Mouse (Mus musculus): ENCODE results near the gene Gm15217. TPM values are rescaled to one million over a fixed set of nuclear protein-coding genes. Genes with fewer than 3 reads are reported as not detected.

The Gm15217 gene
- total RNA-seq, 1 experiment: not detected

- Histone ChIP-seq H3K27ac (ENCODE audit: insufficient read depth, low read depth, low read length, poor library complexity, severe bottlenecking) (peak overlapping the region; percentile 11; the same call in 1 of the 2 replicates), H3K9me3 (ENCODE audit: control insufficient read depth, insufficient read depth, low read depth, low read length) (no peaks in the 10 kb centered on the region), H3K4me3 (ENCODE audit: insufficient read depth in 1 of 2, low read depth in 1 of 2, low read length in 2 of 2, poor library complexity in 1 of 2, severe bottlenecking in 1 of 2) (no peak overlapping the region), H3K4me1 (ENCODE audit: control insufficient read depth in 2 of 2, insufficient read depth in 2 of 2, low read length in 2 of 2, poor library complexity in 1 of 2) (peaks cover 1 to 19% of the 10 kb centered on the region in 2 experiments; a peak in 3 of 4 replicates), H3K9ac (ENCODE audit: insufficient read depth, low read depth, low read length, poor library complexity, severe bottlenecking) (no peak overlapping the region), H3K36me3 (ENCODE audit: control insufficient read depth, insufficient read depth, low read length, poor library complexity, severe bottlenecking) (no peaks in the 10 kb centered on the region)
- in situ Hi-C loops (cut with MboI; ENCODE audit: low sequenced_read_pairs in 2 of 2, unreplicated experiment in 2 of 2): no loop called here
- no peak for TF ChIP-seq HCFC1 (IDR thresholded peaks at IDR 0.05; ENCODE audit: borderline replicate concordance, insufficient read depth, low read length)
- no peak for TF ChIP-seq ZNF384 (IDR thresholded peaks at IDR 0.05; ENCODE audit: low read depth, low read length)
- TF ChIP-seq MAFK (IDR thresholded peaks at IDR 0.05; ENCODE audit: insufficient read depth, low read depth, low read length): no peak
- no peak for TF ChIP-seq ZC3H11A (IDR thresholded peaks at IDR 0.05; ENCODE audit: borderline replicate concordance, low read depth, low read length)
- TF ChIP-seq CHD2 (IDR thresholded peaks at IDR 0.05; ENCODE audit: low read depth, low read length): no peak
- no peak for DNase-seq (ENCODE audit: low read depth, low spot score)
These were observed 33.3 kb downstream of the Gm15217 start for GRCm38 (mm10) chr14:46412497-46413000.

GRCm38 (mm10) chr14:46418371-46419097, 39.3 kb downstream of the Gm15217 start:
- no peaks in the 10 kb centered on the region for H3K36me3 ChIP-seq (ENCODE audit: control insufficient read depth, insufficient read depth, low read length, poor library complexity, severe bottlenecking)
- H3K9me3 ChIP-seq (ENCODE audit: control insufficient read depth, insufficient read depth, low read depth, low read length): no peaks in the 10 kb centered on the region
- no peak for DNase-seq (ENCODE audit: low read depth, low spot score)
- H3K27ac ChIP-seq (ENCODE audit: insufficient read depth, low read depth, low read length, poor library complexity, severe bottlenecking): no peak overlapping the region
- H3K4me1 ChIP-seq (ENCODE audit: control insufficient read depth in 2 of 2, insufficient read depth in 2 of 2, low read length in 2 of 2, poor library complexity in 1 of 2): peaks cover 0 to 3% of the 10 kb centered on the region in 2 experiments; a peak in 1 of 4 replicates
- no peak for TF ChIP-seq CHD2 (IDR thresholded peaks at IDR 0.05; ENCODE audit: low read depth, low read length)
- no peak for TF ChIP-seq MAFK (IDR thresholded peaks at IDR 0.05; ENCODE audit: insufficient read depth, low read depth, low read length)
- no peak for TF ChIP-seq ZC3H11A (IDR thresholded peaks at IDR 0.05; ENCODE audit: borderline replicate concordance, low read depth, low read length)
- TF ChIP-seq HCFC1 (IDR thresholded peaks at IDR 0.05; ENCODE audit: borderline replicate concordance, insufficient read depth, low read length): no peak
- no peak for TF ChIP-seq ZNF384 (IDR thresholded peaks at IDR 0.05; ENCODE audit: low read depth, low read length)
- peak overlapping the region in 1 of 2 experiments; percentile 8; a peak in 1 of 4 replicates for H3K4me3 ChIP-seq (ENCODE audit: insufficient read depth in 1 of 2, low read depth in 1 of 2, low read length in 2 of 2, poor library complexity in 1 of 2, severe bottlenecking in 1 of 2)
- no peak overlapping the region; the same call in 1 of the 2 replicates for H3K9ac ChIP-seq (ENCODE audit: insufficient read depth, low read depth, low read length, poor library complexity, severe bottlenecking)
- in situ Hi-C loops (cut with MboI; ENCODE audit: low sequenced_read_pairs in 2 of 2, unreplicated experiment in 2 of 2): no loop called here

- Histone ChIP-seq H3K9ac (ENCODE audit: insufficient read depth, low read depth, low read length, poor library complexity, severe bottlenecking) (0 out of 2 replicates have a peak overlapping the region, but pooled peaks have one; percentile 17), H3K9me3 (ENCODE audit: control insufficient read depth, insufficient read depth, low read depth, low read length) (no peaks in the 10 kb centered on the region), H3K27ac (ENCODE audit: insufficient read depth, low read depth, low read length, poor library complexity, severe bottlenecking) (no peak overlapping the region; the same call in 1 of the 2 replicates), H3K4me1 (ENCODE audit: control insufficient read depth in 2 of 2, insufficient read depth in 2 of 2, low read length in 2 of 2, poor library complexity in 1 of 2) (peaks cover 0 to 3% of the 10 kb centered on the region in 2 experiments; a peak in 1 of 4 replicates), H3K36me3 (ENCODE audit: control insufficient read depth, insufficient read depth, low read length, poor library complexity, severe bottlenecking) (no peaks in the 10 kb centered on the region), H3K4me3 (ENCODE audit: insufficient read depth in 1 of 2, low read depth in 1 of 2, low read length in 2 of 2, poor library complexity in 1 of 2, severe bottlenecking in 1 of 2) (no peak overlapping the region; a peak in 1 of 4 replicates)
- in situ Hi-C loops (cut with MboI; ENCODE audit: low sequenced_read_pairs in 2 of 2, unreplicated experiment in 2 of 2): no loop called here
- DNase-seq (ENCODE audit: low read depth, low spot score): no peak
- TF ChIP-seq MAFK (IDR thresholded peaks at IDR 0.05; ENCODE audit: insufficient read depth, low read depth, low read length): no peak
- no peak for TF ChIP-seq CHD2 (IDR thresholded peaks at IDR 0.05; ENCODE audit: low read depth, low read length)
- no peak for TF ChIP-seq ZNF384 (IDR thresholded peaks at IDR 0.05; ENCODE audit: low read depth, low read length)
- TF ChIP-seq ZC3H11A (IDR thresholded peaks at IDR 0.05; ENCODE audit: borderline replicate concordance, low read depth, low read length): no peak
- no peak for TF ChIP-seq HCFC1 (IDR thresholded peaks at IDR 0.05; ENCODE audit: borderline replicate concordance, insufficient read depth, low read length)
These were observed 40.1 kb downstream of the Gm15217 start for GRCm38 (mm10) chr14:46419269-46419668.

GRCm38 (mm10) chr14:46421823-46422222, 42.6 kb downstream of the Gm15217 start:
- no peak for TF ChIP-seq CHD2 (IDR thresholded peaks at IDR 0.05; ENCODE audit: low read depth, low read length)
- no peak for TF ChIP-seq ZC3H11A (IDR thresholded peaks at IDR 0.05; ENCODE audit: borderline replicate concordance, low read depth, low read length)
- TF ChIP-seq HCFC1 (IDR thresholded peaks at IDR 0.05; ENCODE audit: borderline replicate concordance, insufficient read depth, low read length): no peak
- no peak for TF ChIP-seq MAFK (IDR thresholded peaks at IDR 0.05; ENCODE audit: insufficient read depth, low read depth, low read length)
- TF ChIP-seq ZNF384 (IDR thresholded peaks at IDR 0.05; ENCODE audit: low read depth, low read length): no peak
- in situ Hi-C loops (cut with MboI; ENCODE audit: low sequenced_read_pairs in 2 of 2, unreplicated experiment in 2 of 2): no loop called here
- H3K4me1 ChIP-seq (ENCODE audit: control insufficient read depth in 2 of 2, insufficient read depth in 2 of 2, low read length in 2 of 2, poor library complexity in 1 of 2): peaks cover 0 to 5% of the 10 kb centered on the region in 2 experiments; a peak in 2 of 4 replicates
- no peaks in the 10 kb centered on the region for H3K9me3 ChIP-seq (ENCODE audit: control insufficient read depth, insufficient read depth, low read depth, low read length)
- no peak overlapping the region for H3K9ac ChIP-seq (ENCODE audit: insufficient read depth, low read depth, low read length, poor library complexity, severe bottlenecking)
- no peak overlapping the region for H3K27ac ChIP-seq (ENCODE audit: insufficient read depth, low read depth, low read length, poor library complexity, severe bottlenecking)
- no peak for DNase-seq (ENCODE audit: low read depth, low spot score)
- H3K4me3 ChIP-seq (ENCODE audit: insufficient read depth in 1 of 2, low read depth in 1 of 2, low read length in 2 of 2, poor library complexity in 1 of 2, severe bottlenecking in 1 of 2): no peak overlapping the region
- H3K36me3 ChIP-seq (ENCODE audit: control insufficient read depth, insufficient read depth, low read length, poor library complexity, severe bottlenecking): no peaks in the 10 kb centered on the region
